Mouse (Mus musculus) macrophage (primary cell): ENCODE measurements around the gene Trp53i13. TPM values are rescaled to one million over a fixed set of nuclear protein-coding genes. Genes with fewer than 3 reads are reported as not detected.

Experiments used
- H3K27ac ChIP-seq: fragments of 350-480 bp; formaldehyde crosslinking; 2 replicates; pipeline ENCODE4 v1.9.0; 2021
- H3K36me3 ChIP-seq: fragments of 350-480 bp; formaldehyde crosslinking; 2 replicates; pipeline ENCODE4 v1.9.0; 2021; ENCODE audit errors: inconsistent target
- H3K4me3 ChIP-seq: fragments of 350-480 bp; formaldehyde crosslinking; 2 replicates; pipeline ENCODE4 v1.9.0; 2021; ENCODE audit errors: inconsistent target
- H3K79me2 ChIP-seq: fragments of 350-480 bp; formaldehyde crosslinking; 2 replicates; pipeline ENCODE4 v1.9.0; 2021; ENCODE audit errors: inconsistent target
- WGBS: methylation state at CpG from one replicate; pipeline ENCODE4 v1.1.7; 2026; ENCODE audit warnings: inconsistent platforms; ENCODE audit not compliant: missing documents; 5-methylcytosine and 5-hydroxymethylcytosine counted together
- polyA plus RNA-seq: library from polyadenylated mRNA; stranded (reverse); fragments of 250-400 nt; gene quantifications from 3 replicates; pipeline ENCODE4 v1.2.4, GENCODE M21; 2018; ENCODE audit warnings: inconsistent platforms

Gene Trp53i13
- polyA plus RNA-seq, 1 experiment from 2014 or later = 1.8 TPM

GRCm38 (mm10) chr11:77514832-77515636, 746 bp downstream of the Trp53i13 start, which contains the start of gene Abhd15:
TSS of gene Abhd15 (plus strand) at chr11:77515121.
- no peaks in the 10 kb centered on the region for H3K36me3 ChIP-seq
- WGBS = under 1% methylated on average over 55 of the region's 72 CpGs
- peak within 1 kb of the TSS; percentile 44 for H3K27ac ChIP-seq

GRCm38 (mm10) chr11:77514281-77514831, 1.4 kb downstream of the Trp53i13 start:
- Histone ChIP-seq H3K36me3 (no peaks in the 10 kb centered on the region), H3K4me3 (peak overlapping the region; percentile 47), H3K27ac (peak overlapping the region; percentile 44), H3K79me2 (peaks cover 5% of the 10 kb centered on the region; the same call in 1 of the 2 replicates)
- WGBS = 16% methylated on average over 19 of the region's 19 CpGs

More at GRCm38 (mm10) chr11:77514832-77515636, 746 bp downstream of the Trp53i13 start, which contains the start of gene Abhd15:
- H3K79me2 ChIP-seq = peaks cover 5% of the 10 kb centered on the region; the same call in 1 of the 2 replicates
- H3K4me3 ChIP-seq = peak within 1 kb of the TSS; percentile 47

- 12% methylated on average over 10 of the region's 10 CpGs for WGBS
- Histone ChIP-seq H3K79me2 (peaks cover 5% of the 10 kb centered on the region; the same call in 1 of the 2 replicates), H3K27ac (peak overlapping the region; percentile 44), H3K36me3 (no peaks in the 10 kb centered on the region), H3K4me3 (peak overlapping the region; percentile 47)
These were observed 2.0 kb downstream of the Trp53i13 start for GRCm38 (mm10) chr11:77513811-77514170.

GRCm38 (mm10) chr11:77512891-77513810, 2.6 kb downstream of the Trp53i13 start:
- Histone ChIP-seq H3K36me3 (no peaks in the 10 kb centered on the region), H3K4me3 (peak overlapping the region; percentile 47), H3K27ac (peak overlapping the region; percentile 44), H3K79me2 (peaks cover 5% of the 10 kb centered on the region; the same call in 1 of the 2 replicates)
- WGBS = under 1% methylated on average over 74 of the region's 84 CpGs

- whole genome bisulfite sequencing = 94% methylated on average over 5 of the region's 5 CpGs
- no peaks in the 10 kb centered on the region; the same call in 1 of the 2 replicates for H3K79me2 ChIP-seq
These were observed 4.4 kb downstream of the Trp53i13 start for GRCm38 (mm10) chr11:77511336-77511735.

GRCm38 (mm10) chr11:77508068-77509021, 7.4 kb downstream of the Trp53i13 start:
- Histone ChIP-seq H3K79me2 (no peaks in the 10 kb centered on the region), H3K27ac (no peak overlapping the region), H3K36me3 (peaks cover 34% of the 10 kb centered on the region), H3K4me3 (no peak overlapping the region)
- 31% methylated on average over 48 of the region's 49 CpGs for WGBS

More at GRCm38 (mm10) chr11:77511336-77511735, 4.4 kb downstream of the Trp53i13 start:
- H3K4me3 ChIP-seq = no peak overlapping the region
- no peak overlapping the region for H3K27ac ChIP-seq
- H3K36me3 ChIP-seq = peaks cover 9% of the 10 kb centered on the region; the same call in 1 of the 2 replicates

DNA sequence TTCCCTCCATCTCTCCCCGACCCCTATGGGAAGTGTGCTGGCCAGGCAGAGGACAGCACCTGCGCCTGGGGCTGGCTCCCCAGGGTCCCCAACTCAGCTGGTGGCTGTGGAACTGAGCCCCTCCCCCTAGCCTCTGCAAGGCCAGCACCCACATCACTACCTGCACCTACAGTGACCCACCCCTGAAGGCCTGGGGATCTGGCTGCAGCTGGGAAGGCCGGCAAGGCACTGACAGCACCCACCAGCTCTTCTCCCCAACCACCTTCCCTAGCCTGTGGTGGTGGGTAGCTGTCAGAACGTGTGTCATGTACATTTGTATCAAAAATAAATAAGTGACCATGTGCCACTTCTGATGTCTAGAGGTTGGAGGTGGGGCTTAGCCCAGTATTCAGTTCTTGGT, 8.4 kb downstream of the Trp53i13 start:
- H3K27ac ChIP-seq = no peak overlapping the region
- H3K4me3 ChIP-seq = no peak overlapping the region
- WGBS = 74% methylated on average over 4 of the region's 4 CpGs
- no peaks in the 10 kb centered on the region for H3K79me2 ChIP-seq
- H3K36me3 ChIP-seq = peaks cover 43% of the 10 kb centered on the region

DNA sequence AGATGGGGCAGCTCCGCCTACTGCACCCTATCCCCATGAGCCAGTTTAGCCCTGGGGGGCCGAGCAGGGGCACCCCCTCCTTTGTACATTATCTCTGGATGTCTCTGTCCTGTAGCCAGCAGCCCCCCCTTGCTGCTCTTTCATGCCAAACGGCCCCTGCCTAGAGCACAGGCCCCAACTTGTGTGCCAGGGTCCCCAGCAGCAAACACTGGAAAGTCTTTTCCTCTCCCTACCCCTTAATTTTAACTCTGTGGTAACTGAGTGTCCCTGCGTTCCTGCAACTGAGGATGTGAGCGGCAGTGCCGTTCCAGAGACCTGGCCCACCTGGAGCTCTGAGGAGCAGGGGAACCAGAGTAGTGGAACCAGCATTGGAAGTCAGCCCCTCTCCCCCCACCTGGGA, 8.8 kb downstream of the Trp53i13 start:
- Histone ChIP-seq H3K27ac (no peak overlapping the region), H3K4me3 (no peak overlapping the region), H3K36me3 (peaks cover 44% of the 10 kb centered on the region), H3K79me2 (no peaks in the 10 kb centered on the region)
- 100% methylated on average over 6 of the region's 6 CpGs for WGBS

DNA sequence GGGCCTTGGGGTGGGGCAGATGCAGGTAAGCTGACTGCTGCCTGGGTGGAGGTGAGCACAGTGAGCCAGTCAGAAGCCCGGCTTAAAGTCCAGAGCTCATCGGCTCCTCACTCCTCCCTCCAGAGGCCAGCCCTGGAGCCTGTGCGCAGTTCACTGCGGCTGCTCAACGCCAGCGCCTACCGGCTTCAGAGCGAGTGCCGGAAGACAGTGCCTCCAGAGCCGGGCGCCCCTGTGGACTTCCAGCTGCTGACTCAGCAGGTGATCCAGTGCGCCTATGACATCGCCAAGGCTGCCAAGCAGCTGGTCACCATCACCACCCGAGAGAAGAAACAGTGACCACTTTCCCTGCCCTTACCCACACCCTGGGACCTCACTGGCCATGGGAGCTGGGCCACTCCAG, 9.5 kb downstream of the Trp53i13 start:
- 94% methylated on average over 10 of the region's 14 CpGs for WGBS
- Histone ChIP-seq H3K36me3 (peaks cover 44% of the 10 kb centered on the region), H3K4me3 (no peak overlapping the region), H3K79me2 (no peaks in the 10 kb centered on the region), H3K27ac (no peak overlapping the region)

- Histone ChIP-seq H3K27ac (no peak overlapping the region), H3K4me3 (no peak overlapping the region), H3K36me3 (peaks cover 44% of the 10 kb centered on the region), H3K79me2 (no peaks in the 10 kb centered on the region)
- WGBS = 90% methylated on average over 22 of the region's 22 CpGs
These were observed 10.3 kb downstream of the Trp53i13 start for GRCm38 (mm10) chr11:77505291-77505980.

GRCm38 (mm10) chr11:77504377-77504776, 11.4 kb downstream of the Trp53i13 start:
- no peak overlapping the region for H3K4me3 ChIP-seq
- 95% methylated on average over 19 of the region's 19 CpGs for WGBS
- no peak overlapping the region for H3K27ac ChIP-seq
- peaks cover 4% of the 10 kb centered on the region; the same call in 1 of the 2 replicates for H3K79me2 ChIP-seq
- peaks cover 55% of the 10 kb centered on the region for H3K36me3 ChIP-seq

DNA sequence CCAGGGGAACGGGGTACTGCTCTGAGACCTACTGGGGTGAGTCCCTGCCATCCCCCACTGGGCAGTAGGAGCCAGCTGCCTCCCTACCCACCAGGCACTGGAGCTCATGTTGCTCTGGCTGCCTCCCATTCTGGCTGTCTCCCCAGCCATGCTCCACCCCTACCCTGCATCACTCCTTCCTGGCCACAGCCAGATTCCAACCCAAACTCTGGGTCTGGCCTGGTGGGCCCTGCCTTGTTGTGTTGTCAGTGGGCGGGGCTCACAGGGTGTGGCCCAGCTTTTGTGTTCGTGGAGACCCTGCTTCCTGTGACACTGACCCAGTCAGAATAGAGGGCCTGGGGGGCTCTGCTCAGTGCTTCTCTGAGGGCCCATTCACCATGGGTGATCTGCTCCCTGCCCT, 12.3 kb downstream of the Trp53i13 start:
- Histone ChIP-seq H3K4me3 (no peak overlapping the region), H3K36me3 (peaks cover 57% of the 10 kb centered on the region), H3K27ac (no peak overlapping the region), H3K79me2 (peaks cover 13% of the 10 kb centered on the region)
- 89% methylated on average over 3 of the region's 3 CpGs for WGBS

GRCm38 (mm10) chr11:77502481-77502880, 13.3 kb downstream of the Trp53i13 start:
- no peak overlapping the region for H3K4me3 ChIP-seq
- WGBS = 92% methylated on average over 6 of the region's 6 CpGs
- H3K27ac ChIP-seq = no peak overlapping the region
- H3K36me3 ChIP-seq = peaks cover 57% of the 10 kb centered on the region
- H3K79me2 ChIP-seq = peaks cover 23% of the 10 kb centered on the region
